Mouse (Mus musculus) midbrain, embryonic 10.5 days (tissue): ENCODE results near the gene Sftpa1. TPM values are rescaled to one million over a fixed set of nuclear protein-coding genes. Genes with fewer than 3 reads are reported as not detected.

Experiments
- DNase-seq: peaks from one replicate; pipeline ENCODE4 v3.0.0-alpha.2; 2017; ENCODE audit warnings: low spot score
- H3K27ac ChIP-seq: fragments of 300-500 bp; sonication (generic); replicated peaks from 2 replicates; pipeline ENCODE4 v1.5.1; 2016; ENCODE audit warnings: mild to moderate bottlenecking
- H3K27me3 ChIP-seq: fragments of 300-500 bp; sonication (generic); 2 replicates; pipeline ENCODE4 v1.6.1; 2016; ENCODE audit warnings: low read depth, mild to moderate bottlenecking; ENCODE audit not compliant: poor library complexity, severe bottlenecking
- H3K36me3 ChIP-seq: fragments of 300-500 bp; sonication (generic); 2 replicates; pipeline ENCODE4 v1.6.1; 2016; ENCODE audit warnings: mild to moderate bottlenecking, moderate library complexity
- H3K4me1 ChIP-seq: fragments of 300-500 bp; sonication (generic); 2 replicates; pipeline ENCODE4 v1.6.1; 2016
- H3K4me3 ChIP-seq: fragments of 300-500 bp; sonication (generic); 2 replicates; pipeline ENCODE4 v1.5.1; 2016; ENCODE audit warnings: mild to moderate bottlenecking, moderate library complexity
- H3K9me3 ChIP-seq: fragments of 300-500 bp; sonication (generic); replicated peaks from 2 replicates; pipeline ENCODE4 v1.6.1; 2016; ENCODE audit warnings: mild to moderate bottlenecking
- WGBS: fragments of 180-500 bp; shearing (Covaris S2); methylation state at CpG from one replicate; pipeline ENCODE4 v1.1.7; 2016; 5-methylcytosine and 5-hydroxymethylcytosine counted together
- polyA plus RNA-seq: library from polyadenylated mRNA; unstranded; fragments of >200 nt; fragmentation: Nextera tagmentation; extraction: Ambion mirVana; gene quantifications from 2 replicates; pipeline ENCODE4 v1.2.1, GENCODE M21; 2016

The Sftpa1 gene
- polyA plus RNA-seq = not detected in 2 replicates

DNA sequence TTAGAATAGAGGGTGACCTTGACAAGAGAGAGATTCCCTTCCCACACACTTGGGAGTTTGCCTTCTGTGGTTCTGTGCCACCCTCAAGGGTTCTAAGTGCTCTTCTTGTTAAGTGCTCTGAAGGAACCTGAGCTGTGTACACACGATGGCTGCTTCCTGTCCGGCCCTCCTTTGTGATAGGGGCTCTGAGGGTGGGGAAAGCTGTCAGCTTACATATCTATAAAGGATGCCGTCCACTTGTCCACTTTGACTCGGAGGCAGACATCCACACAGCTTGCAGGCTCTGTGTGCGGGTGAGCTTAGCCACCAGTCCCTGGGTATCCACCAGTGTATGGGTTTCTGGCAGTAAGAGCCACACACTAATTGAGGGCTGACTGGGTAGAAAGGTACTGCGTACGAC lies at the start of gene Sftpa1:
Gene Sftpa1 (plus strand): TSS at position 243 of the 400 bp plus-strand sequence.
- H3K27ac ChIP-seq = no peak within 1 kb of the TSS
- H3K9me3 ChIP-seq = no peaks in the 10 kb centered on the region
- DNase-seq = no peak
- H3K36me3 ChIP-seq = no peaks in the 10 kb centered on the region
- no peaks in the 10 kb centered on the region for H3K27me3 ChIP-seq
- no peaks in the 10 kb centered on the region for H3K4me1 ChIP-seq
- WGBS = 86% methylated on average over 7 of the region's 7 CpGs
- no peak within 1 kb of the TSS for H3K4me3 ChIP-seq

DNA sequence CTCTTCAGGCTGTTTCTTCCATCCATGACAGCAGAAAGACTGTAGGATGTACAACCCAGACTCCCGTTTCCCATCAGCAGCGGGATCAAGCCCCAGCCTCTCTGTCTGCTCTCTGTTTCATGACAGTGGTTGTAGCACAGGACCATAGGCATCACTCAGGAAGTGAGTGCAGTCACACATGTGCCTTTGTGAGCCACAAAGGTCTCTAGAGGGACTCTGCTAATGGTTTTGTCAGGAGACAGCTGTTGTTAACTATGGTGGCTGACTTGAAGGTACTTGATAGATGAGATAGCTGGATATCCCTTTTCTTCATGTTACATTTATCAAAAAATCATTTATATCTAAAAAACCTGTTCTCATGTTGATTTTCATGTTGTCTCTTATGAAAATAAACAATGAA lies 49.2 kb upstream of the Sftpa1 start:
- Histone ChIP-seq H3K27me3 (no peaks in the 10 kb centered on the region), H3K36me3 (no peaks in the 10 kb centered on the region), H3K4me3 (no peak overlapping the region), H3K9me3 (no peaks in the 10 kb centered on the region), H3K4me1 (peaks cover 10% of the 10 kb centered on the region; the same call in 1 of the 2 replicates), H3K27ac (no peak overlapping the region)
- no peak for DNase-seq
- 91% methylated on average over 2 of the region's 2 CpGs for WGBS

- Histone ChIP-seq H3K4me1 (no peaks in the 10 kb centered on the region), H3K4me3 (no peak overlapping the region), H3K9me3 (no peaks in the 10 kb centered on the region), H3K27me3 (no peaks in the 10 kb centered on the region), H3K36me3 (no peaks in the 10 kb centered on the region), H3K27ac (no peak overlapping the region)
- DNase-seq = no peak
- 74% methylated on average over 1 of the region's 1 CpGs for WGBS
Measured at GRCm38 (mm10) chr14:41087509-41087908, 44.1 kb upstream of the Sftpa1 start.

GRCm38 (mm10) chr14:41090777-41091176 lies 40.8 kb upstream of the Sftpa1 start:
- Histone ChIP-seq H3K9me3 (no peaks in the 10 kb centered on the region), H3K36me3 (no peaks in the 10 kb centered on the region), H3K4me1 (no peaks in the 10 kb centered on the region), H3K27me3 (no peaks in the 10 kb centered on the region), H3K4me3 (no peak overlapping the region), H3K27ac (no peak overlapping the region)
- no peak for DNase-seq
- 48% methylated on average over 8 of the region's 8 CpGs for WGBS

DNA sequence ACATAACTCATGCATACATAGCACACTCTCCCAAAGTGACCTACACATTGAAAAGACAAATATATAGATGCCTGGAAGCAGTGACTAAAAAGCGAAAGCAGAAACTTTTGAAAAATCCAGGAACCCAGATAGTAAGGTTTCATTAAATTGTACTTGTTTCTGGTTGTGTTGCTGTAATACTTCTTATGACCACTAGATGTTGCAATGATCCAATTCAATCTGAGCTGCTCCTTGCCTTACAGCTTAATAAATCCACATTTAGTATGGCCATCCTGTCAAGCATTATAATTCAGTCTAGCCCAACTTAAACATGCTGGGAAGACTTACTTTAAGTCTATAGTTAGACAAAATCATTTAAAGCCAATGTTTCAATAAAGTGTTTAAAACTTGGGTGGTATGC lies 37.5 kb upstream of the Sftpa1 start:
- no peak for DNase-seq
- no peaks in the 10 kb centered on the region for H3K27me3 ChIP-seq
- no peaks in the 10 kb centered on the region for H3K4me1 ChIP-seq
- H3K9me3 ChIP-seq = no peaks in the 10 kb centered on the region
- H3K27ac ChIP-seq = no peak overlapping the region
- H3K4me3 ChIP-seq = no peak overlapping the region
- WGBS = 73% methylated on average over 1 of the region's 1 CpGs
- H3K36me3 ChIP-seq = no peaks in the 10 kb centered on the region

GRCm38 (mm10) chr14:41096296-41096860 lies 35.2 kb upstream of the Sftpa1 start:
- 84% methylated on average over 3 of the region's 3 CpGs for WGBS
- no peaks in the 10 kb centered on the region for H3K9me3 ChIP-seq
- no peak overlapping the region for H3K27ac ChIP-seq
- no peak overlapping the region for H3K4me3 ChIP-seq
- no peaks in the 10 kb centered on the region for H3K36me3 ChIP-seq
- no peaks in the 10 kb centered on the region for H3K4me1 ChIP-seq
- no peaks in the 10 kb centered on the region for H3K27me3 ChIP-seq
- DNase-seq = no peak

GRCm38 (mm10) chr14:41098726-41099125 lies 32.9 kb upstream of the Sftpa1 start:
- WGBS = 95% methylated on average over 1 of the region's 1 CpGs
- no peak overlapping the region for H3K4me3 ChIP-seq

DNA sequence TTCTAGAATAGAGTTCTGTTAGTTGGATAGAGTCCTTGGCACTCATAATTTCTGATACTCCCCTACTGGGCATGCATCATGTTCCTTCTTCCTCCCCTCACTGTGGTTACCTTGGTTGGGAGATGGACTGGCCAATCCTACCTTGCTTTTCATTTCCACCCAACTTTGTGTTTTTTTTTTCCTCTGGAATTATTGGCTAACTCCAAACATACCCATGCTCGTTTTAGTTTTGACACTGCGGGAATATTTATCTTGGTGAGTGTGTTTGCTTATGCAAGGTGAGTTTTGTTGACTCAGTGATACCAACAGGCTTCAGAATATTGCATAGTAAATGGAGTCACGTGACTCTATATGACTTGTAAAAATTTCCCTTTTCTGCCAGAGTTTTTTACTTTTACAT lies 30.9 kb upstream of the Sftpa1 start:
- H3K36me3 ChIP-seq = no peaks in the 10 kb centered on the region
- no peaks in the 10 kb centered on the region for H3K4me1 ChIP-seq
- H3K9me3 ChIP-seq = no peaks in the 10 kb centered on the region
- no peak overlapping the region for H3K4me3 ChIP-seq
- H3K27ac ChIP-seq = no peak overlapping the region
- H3K27me3 ChIP-seq = no peaks in the 10 kb centered on the region
- 88% methylated on average over 3 of the region's 3 CpGs for WGBS
- DNase-seq = no peak

More at GRCm38 (mm10) chr14:41098726-41099125, 32.9 kb upstream of the Sftpa1 start:
- H3K4me1 ChIP-seq = no peaks in the 10 kb centered on the region
- no peaks in the 10 kb centered on the region for H3K9me3 ChIP-seq
- no peak overlapping the region for H3K27ac ChIP-seq
- no peaks in the 10 kb centered on the region for H3K36me3 ChIP-seq
- no peak for DNase-seq
- no peaks in the 10 kb centered on the region for H3K27me3 ChIP-seq

DNA sequence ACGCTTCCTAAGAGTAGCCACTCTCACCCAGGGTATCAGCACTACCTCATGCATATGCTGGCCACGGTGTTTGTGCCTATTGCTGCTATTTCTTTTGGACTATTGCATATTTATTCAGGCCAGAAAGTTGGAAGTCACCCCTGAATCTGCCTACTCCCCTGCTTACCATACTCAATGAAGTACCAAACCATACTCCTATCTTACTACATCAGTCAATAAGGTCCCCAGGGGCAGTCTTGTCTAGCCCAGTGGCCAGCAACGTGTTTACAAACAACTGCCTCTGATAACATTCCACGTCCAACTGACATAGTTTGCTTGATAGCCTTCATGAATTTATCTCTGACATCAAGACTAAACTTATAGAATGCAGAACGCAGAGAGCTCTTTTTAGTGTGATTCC lies 30.3 kb upstream of the Sftpa1 start:
- H3K4me3 ChIP-seq = no peak overlapping the region
- no peaks in the 10 kb centered on the region for H3K9me3 ChIP-seq
- no peak overlapping the region for H3K27ac ChIP-seq
- no peak for DNase-seq
- no peaks in the 10 kb centered on the region for H3K27me3 ChIP-seq
- no peaks in the 10 kb centered on the region for H3K36me3 ChIP-seq
- H3K4me1 ChIP-seq = no peaks in the 10 kb centered on the region
- 86% methylated on average over 5 of the region's 5 CpGs for WGBS

- no peaks in the 10 kb centered on the region for H3K4me1 ChIP-seq
- 87% methylated on average over 2 of the region's 2 CpGs for WGBS
- H3K36me3 ChIP-seq = no peaks in the 10 kb centered on the region
- H3K9me3 ChIP-seq = no peaks in the 10 kb centered on the region
- no peaks in the 10 kb centered on the region for H3K27me3 ChIP-seq
- no peak for DNase-seq
- H3K4me3 ChIP-seq = no peak overlapping the region
- H3K27ac ChIP-seq = no peak overlapping the region
Measured at GRCm38 (mm10) chr14:41102269-41102668, 29.3 kb upstream of the Sftpa1 start.

DNA sequence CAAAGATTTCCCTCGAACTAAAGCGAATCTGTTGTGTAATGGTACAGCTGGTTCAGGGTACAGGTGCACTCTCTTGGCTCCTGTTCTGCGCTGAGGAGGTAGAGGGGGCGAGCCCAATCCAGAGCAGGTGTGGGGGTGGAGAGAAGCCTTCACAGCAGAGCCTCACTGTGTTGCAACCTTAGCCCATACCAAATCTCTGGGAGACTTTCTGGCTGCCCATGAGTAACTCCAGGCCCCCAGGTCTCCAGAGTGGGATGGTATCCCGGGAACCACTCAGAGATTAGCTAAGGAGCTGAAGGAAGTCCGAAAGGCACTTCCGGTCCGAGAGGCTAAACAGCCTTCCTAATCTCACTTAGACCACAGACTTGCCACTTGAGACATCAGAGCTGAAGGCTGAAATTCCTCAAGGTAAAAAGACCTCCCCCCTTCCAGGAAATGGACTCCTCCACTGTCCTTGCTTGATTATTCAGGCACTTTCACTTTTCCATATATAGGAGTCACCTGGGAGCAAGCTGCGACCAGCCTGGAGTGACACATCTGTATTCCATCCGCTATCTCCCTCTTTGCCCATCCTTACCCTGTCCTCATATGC lies 26.6 kb upstream of the Sftpa1 start, which contains the start of gene Mat1a:
Gene Mat1a (plus strand): TSS at position 183 of the 592 bp plus-strand sequence.
- Histone ChIP-seq H3K27me3 (no peaks in the 10 kb centered on the region), H3K4me3 (no peak within 1 kb of the TSS), H3K9me3 (no peaks in the 10 kb centered on the region), H3K4me1 (no peaks in the 10 kb centered on the region), H3K27ac (no peak within 1 kb of the TSS), H3K36me3 (no peaks in the 10 kb centered on the region)
- DNase-seq = no peak
- WGBS = 72% methylated on average over 10 of the region's 10 CpGs

GRCm38 (mm10) chr14:41111031-41111668 lies 20.4 kb upstream of the Sftpa1 start:
- Histone ChIP-seq H3K4me1 (no peaks in the 10 kb centered on the region), H3K27ac (no peak overlapping the region), H3K36me3 (no peaks in the 10 kb centered on the region), H3K4me3 (no peak overlapping the region), H3K27me3 (no peaks in the 10 kb centered on the region), H3K9me3 (no peaks in the 10 kb centered on the region)
- WGBS = 85% methylated on average over 7 of the region's 7 CpGs
- DNase-seq = no peak

DNA sequence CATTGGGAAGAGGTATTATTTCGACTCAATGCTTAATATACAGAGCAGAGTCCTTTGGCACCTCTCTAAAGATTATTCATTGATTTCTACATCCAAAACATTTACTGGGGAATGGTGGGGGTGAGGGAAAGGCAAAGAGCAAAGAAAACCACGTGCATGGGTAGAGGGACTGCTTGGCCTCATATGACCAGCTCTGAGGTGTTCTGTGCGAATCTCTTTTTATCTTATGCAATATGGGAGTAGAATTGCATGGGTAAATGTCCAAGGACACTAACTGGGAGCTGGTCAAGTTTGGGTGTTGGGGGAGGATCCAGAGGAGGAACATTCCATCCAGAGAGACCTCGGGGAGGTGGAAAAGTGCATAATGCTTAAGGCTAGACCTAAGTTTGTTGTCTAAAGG lies 18.6 kb upstream of the Sftpa1 start:
- Histone ChIP-seq H3K27me3 (no peaks in the 10 kb centered on the region), H3K36me3 (no peaks in the 10 kb centered on the region), H3K27ac (no peak overlapping the region), H3K4me3 (no peak overlapping the region), H3K9me3 (no peaks in the 10 kb centered on the region), H3K4me1 (no peaks in the 10 kb centered on the region)
- 80% methylated on average over 4 of the region's 4 CpGs for WGBS
- DNase-seq = no peak
